Mouse (Mus musculus) heart, adult 10 weeks (tissue): ENCODE data around the gene Cic. TPM values are rescaled to one million over a fixed set of nuclear protein-coding genes. Genes with fewer than 3 reads are reported as not detected.

ENCODE experiments used
- polyA plus RNA-seq: library from polyadenylated mRNA; stranded (reverse); fragments of 350-450 nt; fragmentation: Illumina TruSeq; extraction: RNeasy Lipid Tissue Mini Kit (QIAGEN cat#74804); gene quantifications from one replicate; pipeline ENCODE4 v1.2.3, GENCODE M21; 2014; ENCODE audit warnings: low read depth, low replicate concordance

Cic gene
- 47.8 TPM for polyA plus RNA-seq

DNA sequence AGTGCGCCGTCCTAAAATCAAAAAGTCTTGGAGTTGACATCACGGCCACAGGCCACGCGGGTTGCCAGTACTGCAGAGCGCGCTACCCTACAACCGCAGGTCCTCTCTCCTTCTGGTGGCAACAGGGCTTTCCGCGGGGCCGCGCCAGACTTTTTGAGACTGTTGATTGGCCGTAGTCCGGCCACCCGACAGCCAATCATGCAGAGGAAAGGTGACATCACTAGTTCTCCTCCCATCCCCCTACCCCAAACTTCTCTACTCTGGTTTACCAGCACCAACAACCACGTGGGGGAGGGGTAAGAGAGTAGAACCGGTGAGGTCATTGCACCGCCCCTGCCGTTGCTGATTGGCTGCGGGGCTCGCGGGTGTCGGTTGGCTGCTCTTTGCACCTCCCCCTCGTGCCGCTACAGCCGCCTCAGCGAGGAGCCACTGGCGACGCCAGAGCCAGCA, at the start of gene Cic:
Gene Cic, plus strand, starts transcription at position 404 of the 450 bp plus-strand sequence.

DNA sequence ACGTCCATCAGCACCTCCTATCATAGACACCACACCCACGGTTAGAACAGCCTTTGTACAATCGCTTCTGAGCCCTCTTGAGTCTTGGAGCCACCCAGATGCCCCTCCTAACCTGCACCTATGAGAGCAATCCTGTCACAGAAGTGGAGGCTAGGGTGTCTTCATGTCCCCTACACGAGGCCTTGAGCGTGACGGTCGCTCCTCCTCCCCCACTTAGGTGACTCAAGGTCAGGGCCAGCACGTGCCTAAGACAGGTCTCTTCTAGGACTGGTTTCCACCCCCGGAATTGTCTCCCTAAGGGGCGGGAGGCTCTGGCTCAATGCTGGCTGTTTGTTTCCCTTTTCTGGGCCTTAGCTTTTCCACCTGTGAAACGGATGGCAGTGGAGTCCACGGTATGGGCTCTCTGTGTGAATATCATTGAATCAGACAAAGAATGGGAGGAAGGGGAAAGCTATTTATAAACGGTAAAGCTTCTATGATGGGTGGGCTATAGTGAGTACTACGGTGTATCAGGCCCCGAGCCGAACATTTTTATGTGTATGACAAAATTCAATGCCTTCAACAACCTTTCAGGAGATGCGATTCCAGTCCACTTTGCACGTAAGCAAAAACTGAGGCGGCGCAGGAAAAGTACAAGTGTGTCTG, 46.9 kb upstream of the Cic start, which contains the start of gene Dedd2:
Gene Dedd2, minus strand, starts transcription at position 159 of the 645 bp plus-strand sequence.

DNA sequence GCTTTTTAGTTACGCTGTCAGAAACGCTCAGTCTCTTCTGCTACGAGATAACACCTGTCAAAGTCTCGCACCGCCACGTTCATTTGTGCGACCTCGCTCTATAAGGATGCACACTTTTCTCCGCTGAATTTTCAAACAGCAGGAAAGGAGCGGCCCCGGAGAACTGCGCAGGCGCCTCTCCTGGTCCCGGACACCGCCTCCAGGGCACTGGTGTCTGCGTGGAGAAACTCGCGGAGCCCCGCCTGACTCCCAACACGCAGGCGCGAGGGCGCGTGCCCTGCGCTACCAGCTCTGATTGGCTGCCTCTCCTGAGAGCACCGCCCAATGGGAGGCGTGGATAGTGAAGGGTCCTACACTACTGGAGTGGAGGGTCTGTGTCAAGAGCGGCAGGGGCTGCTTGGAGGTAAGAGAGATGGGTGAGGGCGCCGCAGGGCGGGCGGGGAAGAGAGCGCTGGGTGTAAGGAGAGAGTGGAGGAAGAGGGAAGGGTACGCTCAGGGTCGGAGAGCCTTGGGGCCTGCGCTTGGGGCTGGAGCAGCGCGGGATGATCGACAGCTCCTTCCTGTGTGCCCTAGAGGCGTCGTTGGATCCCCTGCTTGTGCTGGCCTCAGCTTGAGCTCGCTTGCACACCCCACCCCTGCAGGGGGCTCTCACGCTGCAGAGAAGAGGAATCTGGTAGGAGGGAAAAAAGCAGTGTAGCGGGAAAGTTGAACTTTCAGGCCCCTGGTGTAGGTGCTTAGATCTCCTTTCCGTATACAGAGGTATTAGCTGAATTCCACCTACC, 46.2 kb upstream of the Cic start, which contains the start of gene Zfp526:
Gene Zfp526, plus strand, starts transcription at position 324 of the 782 bp plus-strand sequence.

DNA sequence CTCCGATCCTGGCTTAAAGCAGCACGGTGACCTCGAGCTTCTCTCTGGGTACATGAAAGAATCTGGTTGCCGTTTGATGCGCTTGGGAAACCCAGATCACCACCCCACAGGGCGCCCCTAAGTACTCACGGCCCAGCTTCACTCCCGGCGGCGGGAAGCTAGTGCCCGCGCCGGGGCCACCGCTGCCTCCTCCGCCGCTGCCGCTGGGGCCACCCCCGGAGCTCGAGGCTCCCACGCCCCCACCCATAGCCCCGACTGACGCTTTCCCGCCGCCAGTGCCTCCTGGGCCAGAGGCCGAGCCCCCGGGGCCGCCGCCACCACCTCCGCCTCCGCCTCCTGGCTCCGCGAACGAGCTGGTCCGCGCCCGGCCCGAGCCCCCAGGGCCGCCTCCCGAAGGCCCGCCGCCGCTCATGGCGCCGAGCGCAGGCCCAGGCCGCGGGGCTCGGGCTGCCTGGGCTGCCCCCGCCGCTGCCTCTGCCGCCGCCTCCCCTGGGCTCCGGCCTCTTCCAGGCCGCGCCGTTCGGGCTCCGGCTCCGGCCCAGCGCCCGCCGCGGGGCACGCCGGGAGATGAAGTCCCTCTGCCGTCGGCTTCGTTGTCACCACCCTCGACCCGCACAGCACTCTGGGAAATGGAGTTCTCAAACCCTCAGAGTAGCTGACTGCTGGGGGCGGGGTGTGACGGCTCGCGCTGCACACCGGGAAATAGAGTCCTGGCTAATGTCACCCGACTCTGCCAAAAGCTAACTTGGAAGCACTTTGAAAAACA, 30.1 kb upstream of the Cic start, which contains the start of gene Gsk3a:
Gene Gsk3a, minus strand, starts transcription at position 603 of the 766 bp plus-strand sequence.

DNA sequence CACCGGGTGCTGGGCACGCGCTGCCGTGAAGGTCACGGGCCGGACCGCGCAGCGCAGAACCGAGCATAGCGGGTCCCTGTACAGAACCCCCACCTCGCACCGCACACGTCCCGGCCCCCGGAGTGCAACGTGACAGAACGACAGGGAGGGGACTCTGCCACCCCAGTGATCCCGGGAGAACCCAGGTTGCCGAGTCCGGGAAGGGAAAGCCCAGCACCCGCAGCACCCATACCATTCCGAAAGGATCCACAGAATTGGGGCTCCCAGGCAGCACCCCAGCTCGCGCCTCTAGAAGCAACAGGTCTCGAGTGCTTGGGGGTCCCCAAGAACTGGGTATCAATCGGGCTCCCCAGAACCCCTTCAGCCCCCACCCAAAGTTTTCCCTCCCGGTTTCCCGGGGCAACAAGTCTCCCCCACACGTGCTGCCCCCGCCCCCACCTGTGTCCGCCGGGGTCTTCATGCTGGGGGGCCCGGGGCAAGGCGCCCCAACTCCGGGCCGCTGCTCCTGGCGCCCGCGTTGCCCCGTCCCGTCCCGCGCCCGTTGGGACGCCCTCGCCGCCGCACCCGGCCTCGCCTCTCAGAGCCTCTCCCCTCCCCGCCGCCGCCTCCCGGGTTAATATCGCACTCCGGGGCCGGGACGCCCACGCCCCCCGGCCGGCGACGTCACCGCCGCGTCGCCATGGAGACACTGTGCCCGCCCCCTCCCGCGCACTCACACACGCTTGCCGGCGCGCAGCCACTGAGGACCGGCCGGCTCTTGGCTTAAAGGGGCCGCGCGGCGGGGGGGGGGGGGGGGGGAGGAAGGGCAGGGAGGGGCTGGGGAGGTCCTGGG, 17.1 kb upstream of the Cic start, which contains the start of gene Erf:
Gene Erf, minus strand, starts transcription at position 621 of the 832 bp plus-strand sequence.

DNA sequence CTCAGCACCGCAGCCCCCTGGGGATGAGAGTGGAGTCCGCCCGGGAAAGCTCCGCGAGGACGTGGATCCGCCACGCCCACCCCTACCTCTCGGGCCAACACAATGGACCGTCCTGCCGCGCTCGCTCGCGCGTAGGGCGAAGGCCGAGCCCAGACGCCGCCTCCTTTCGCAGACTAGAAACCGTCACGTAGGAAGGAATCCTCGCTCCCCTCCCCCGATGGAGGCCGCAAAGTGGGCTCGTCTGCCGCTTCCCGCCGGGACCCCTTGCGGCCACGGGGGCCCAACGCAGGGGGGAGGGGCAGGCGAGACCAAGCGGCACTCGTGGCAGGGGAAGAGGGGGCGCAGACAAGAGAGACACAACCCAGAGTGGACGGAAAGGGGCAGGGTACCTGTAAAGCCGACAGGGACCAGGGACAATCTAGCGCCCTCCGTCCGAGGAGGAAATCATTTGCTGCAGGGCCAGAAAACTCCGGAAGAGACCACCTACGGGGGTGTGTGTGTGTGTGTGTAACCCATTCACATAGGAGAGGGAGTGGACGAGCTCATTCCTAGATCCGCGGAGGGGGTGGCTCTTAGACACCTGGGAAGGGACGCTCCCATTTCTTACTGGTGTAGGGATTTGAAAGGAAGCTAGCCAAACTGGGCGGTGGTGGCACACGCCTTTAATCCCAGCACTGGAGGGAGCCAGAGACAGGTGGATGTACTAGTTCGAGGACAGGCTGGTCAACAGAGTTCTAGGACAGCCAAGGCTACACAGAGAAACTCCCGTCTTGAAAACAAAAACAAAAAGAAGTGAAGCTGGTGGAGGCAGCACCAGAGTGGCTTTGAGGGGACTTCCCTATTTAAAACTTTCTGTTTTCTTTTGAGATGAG, 30.2 kb downstream of the Cic start, which contains the start of gene Pafah1b3:
Gene Pafah1b3, minus strand, starts transcription at position 533 of the 872 bp plus-strand sequence.

DNA sequence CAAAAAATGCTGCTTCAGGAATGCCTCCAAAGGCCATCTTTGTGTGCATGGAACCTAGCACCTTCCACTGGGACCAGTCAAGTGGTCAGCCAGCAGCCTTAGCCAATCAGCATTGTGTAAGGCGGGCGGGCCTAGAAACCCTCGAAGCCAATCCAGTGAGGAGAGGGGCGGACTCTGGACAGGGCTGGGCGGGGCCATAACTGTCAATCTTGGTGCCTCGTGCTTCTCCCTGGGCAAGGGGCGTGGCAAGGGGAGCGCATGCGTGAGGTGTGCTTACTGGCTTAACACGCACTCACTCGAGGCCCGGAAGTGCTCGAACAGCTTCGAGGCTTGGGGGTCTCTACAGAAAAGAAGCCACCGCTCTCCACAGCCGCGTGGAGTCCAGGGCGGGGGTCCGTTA, 33.6 kb downstream of the Cic start, which contains the start of gene Prr19:
Gene Prr19, plus strand, starts transcription at position 349 of the 400 bp plus-strand sequence.

DNA sequence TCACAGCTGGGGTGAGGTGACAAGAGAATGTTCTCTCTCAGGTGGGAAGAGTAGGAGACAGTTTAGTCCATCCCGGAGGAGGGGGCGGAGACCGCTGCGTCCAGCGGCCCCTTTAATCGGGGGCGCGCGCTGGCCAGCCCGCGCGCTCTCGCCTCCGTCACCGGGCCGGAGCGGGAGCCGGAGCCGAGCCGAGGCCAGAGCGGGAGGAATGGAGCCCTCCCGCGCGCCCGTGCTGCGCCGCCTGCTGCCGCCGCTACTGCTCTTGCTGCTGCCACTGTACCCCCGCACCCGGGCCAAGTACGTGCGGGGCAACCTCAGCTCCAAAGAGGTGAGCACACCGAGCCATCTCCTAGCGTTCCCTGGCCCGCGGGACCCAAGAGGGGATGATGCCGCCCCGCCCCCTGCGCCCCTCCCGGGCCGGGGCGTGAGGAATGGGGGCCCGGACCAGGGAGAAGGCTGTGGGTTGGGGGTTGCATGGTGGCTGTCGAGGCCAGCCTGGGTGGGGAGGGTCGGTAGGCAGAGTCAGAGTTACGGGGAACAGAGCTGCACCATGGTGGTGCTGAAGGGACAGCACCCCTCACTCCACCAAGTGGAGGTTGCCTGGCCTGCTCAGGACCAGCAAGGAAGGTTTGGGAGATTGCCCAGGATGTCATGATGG, 38.6 kb downstream of the Cic start, which contains the start of gene Tmem145:
Gene Tmem145, plus strand, starts transcription at position 151 of the 658 bp plus-strand sequence.

DNA sequence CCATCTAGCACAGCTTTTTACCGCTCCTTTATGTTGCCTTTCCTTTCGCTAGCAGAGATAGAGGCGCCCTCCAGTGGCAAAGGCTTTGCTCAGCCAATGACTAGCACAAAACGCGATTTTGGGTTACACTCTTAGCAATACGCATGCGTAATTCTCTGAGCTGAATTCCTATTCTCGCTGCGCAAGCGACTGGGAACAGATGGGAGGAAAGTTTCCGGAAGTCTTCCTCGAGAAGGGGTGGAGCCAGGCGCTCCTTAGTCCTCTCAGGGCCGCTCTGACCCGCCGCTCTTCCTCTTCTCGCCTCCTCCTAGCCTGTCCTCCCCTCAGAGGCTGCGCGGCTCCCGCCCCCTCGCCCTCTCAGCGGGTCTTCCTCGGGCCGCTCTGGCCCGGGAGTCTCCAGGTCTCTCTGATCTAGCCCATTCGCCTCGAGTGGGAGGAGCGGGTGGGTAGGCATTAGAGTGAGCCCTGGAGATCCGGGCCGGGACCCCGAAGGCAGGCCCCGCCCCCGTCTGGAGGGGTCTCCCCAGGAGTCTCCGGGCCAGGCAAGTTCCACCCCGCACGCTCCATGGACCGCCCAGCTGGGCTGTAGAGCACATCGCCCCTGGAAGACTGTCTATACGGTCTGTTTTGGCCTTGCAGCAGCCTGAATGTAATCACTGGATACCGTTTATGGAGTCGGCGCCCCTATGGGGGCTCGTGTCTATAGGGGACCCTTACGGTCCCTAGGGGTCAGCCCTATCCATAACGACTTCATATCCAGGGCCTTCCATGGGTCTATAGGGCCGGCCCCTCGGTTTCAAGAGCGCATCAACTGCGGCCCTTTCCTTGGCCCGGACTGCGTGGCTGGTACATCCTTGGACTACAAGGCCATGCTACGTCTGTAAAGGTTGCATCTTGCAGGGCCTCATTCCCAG, 49.3 kb downstream of the Cic start, which contains the start of gene Megf8:
Gene Megf8, plus strand, starts transcription at position 633 of the 914 bp plus-strand sequence.

Other genes starting within 250 kb of the Cic start
- gene Grik5, start 195.4 kb upstream of the Cic start, polyA plus RNA-seq = 5.2 TPM
- 6.4 TPM for gene Zfp574, start 195.1 kb upstream of the Cic start, polyA plus RNA-seq
- gene Pou2f2, start 88.0 kb upstream of the Cic start, polyA plus RNA-seq = 0.84 TPM
- gene Dedd2, start 47.1 kb upstream of the Cic start, polyA plus RNA-seq = 14.2 TPM
- gene Zfp526, start 46.3 kb upstream of the Cic start, polyA plus RNA-seq = 6.4 TPM
- 67.0 TPM for gene Gsk3a, start 29.9 kb upstream of the Cic start, polyA plus RNA-seq
- 10.7 TPM for gene Erf, start 16.9 kb upstream of the Cic start, polyA plus RNA-seq
- gene Pafah1b3, start 30.3 kb downstream of the Cic start, polyA plus RNA-seq = 2.6 TPM
- not detected for gene Prr19, start 33.7 kb downstream of the Cic start, polyA plus RNA-seq
- not detected for gene Tmem145, start 38.4 kb downstream of the Cic start, polyA plus RNA-seq
- gene Megf8, start 49.5 kb downstream of the Cic start, polyA plus RNA-seq = 19.9 TPM
- gene Cnfn, start 102.0 kb downstream of the Cic start, polyA plus RNA-seq = not detected
- gene Lipe, start 131.0 kb downstream of the Cic start, polyA plus RNA-seq = 50.7 TPM
- gene Cxcl17, start 145.2 kb downstream of the Cic start, polyA plus RNA-seq = not detected
- gene Ceacam1, start 209.9 kb downstream of the Cic start, polyA plus RNA-seq = 17.6 TPM